Mouse (Mus musculus) bone marrow, adult 2 months (tissue): ENCODE results near the gene Serp2.

Source experiments
- CTCF ChIP-seq: fragments of 200-500 bp; IDR thresholded peaks from 2 replicates; pipeline ENCODE4 v1.5.1; 2011; ENCODE audit warnings: low read length, control low read depth; ENCODE audit not compliant: control insufficient read depth, insufficient read depth
- POLR2A ChIP-seq: fragments of 200-500 bp; IDR thresholded peaks from 2 replicates; pipeline ENCODE4 v1.6.1; 2011; ENCODE audit warnings: low read depth, mild to moderate bottlenecking, control low read depth, low read length, borderline replicate concordance; ENCODE audit not compliant: control insufficient read depth

DNA sequence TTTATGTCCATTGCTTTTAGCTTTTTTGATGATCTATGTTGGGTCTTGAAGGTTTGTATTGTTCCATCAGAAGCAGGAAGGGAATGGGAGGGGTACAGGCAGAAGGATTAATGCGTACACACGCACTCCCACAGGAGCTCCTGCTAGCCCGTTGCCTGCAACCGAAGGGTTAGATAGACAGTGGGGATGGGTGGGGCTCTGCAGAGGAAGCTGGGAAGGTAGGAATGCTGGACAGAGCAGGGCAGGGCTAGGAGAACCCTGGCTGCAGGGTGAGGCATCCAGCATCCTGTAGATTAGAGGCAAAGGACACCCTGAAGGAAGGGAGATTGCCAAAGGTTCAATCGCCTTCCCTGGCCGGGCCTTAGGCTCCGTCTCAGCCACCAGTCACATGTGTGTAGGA lies 27.3 kb upstream of the Serp2 start:
- TF ChIP-seq POLR2A (no peak), CTCF (no peak)
